Mouse (Mus musculus) lung, embryonic 16.5 days (tissue): ENCODE results near the gene Tmem138. TPM values are rescaled to one million over a fixed set of nuclear protein-coding genes. Genes with fewer than 3 reads are reported as not detected.

ENCODE experiments used
- ATAC-seq: fragments of 200-750 bp; cut with Nextera tagmentation; 2 replicates; pipeline ENCODE4 v1.8.0; 2017; ENCODE audit warnings: low read depth, mild to moderate bottlenecking, moderate library complexity
- H3K27ac ChIP-seq: fragments of 300-500 bp; sonication (generic); 2 replicates; pipeline ENCODE4 v1.5.1; 2014; ENCODE audit warnings: mild to moderate bottlenecking, control low read depth, low read length
- H3K27me3 ChIP-seq: fragments of 300-500 bp; sonication (generic); 2 replicates; pipeline ENCODE4 v1.6.1; 2014; ENCODE audit warnings: low read depth, low read length, mixed read lengths; ENCODE audit not compliant: control insufficient read depth, insufficient read depth
- H3K36me3 ChIP-seq: fragments of 300-500 bp; sonication (generic); 2 replicates; pipeline ENCODE4 v1.6.1; 2014; ENCODE audit warnings: low read length; ENCODE audit not compliant: control insufficient read depth, insufficient read depth
- H3K4me1 ChIP-seq: fragments of 300-500 bp; sonication (generic); replicated peaks from 2 replicates; pipeline ENCODE4 v1.6.1; 2014; ENCODE audit warnings: low read length, mixed read lengths; ENCODE audit not compliant: control insufficient read depth, insufficient read depth
- H3K4me2 ChIP-seq: fragments of 300-500 bp; sonication (generic); 2 replicates; pipeline ENCODE4 v1.6.1; 2014; ENCODE audit warnings: low read depth, low read length, control low read depth
- H3K4me3 ChIP-seq: fragments of 300-500 bp; sonication (generic); 2 replicates; pipeline ENCODE4 v1.5.1; 2014; ENCODE audit warnings: mild to moderate bottlenecking, low read length, control low read depth
- H3K9ac ChIP-seq: fragments of 300-500 bp; sonication (generic); 2 replicates; pipeline ENCODE4 v1.6.1; 2014; ENCODE audit warnings: low read length, control low read depth
- H3K9me3 ChIP-seq: fragments of 300-500 bp; sonication (generic); 2 replicates; pipeline ENCODE4 v1.6.1; 2016; ENCODE audit warnings: low read length; ENCODE audit not compliant: control insufficient read depth
- WGBS: fragments of 180-500 bp; shearing (Covaris S2); extraction: QIAGEN DNeasy Blood & Tissue Kit; methylation state at CpG from one replicate; pipeline ENCODE4 v1.1.7; 2014; 5-methylcytosine and 5-hydroxymethylcytosine counted together
- polyA plus RNA-seq: library from polyadenylated mRNA; unstranded; fragments of >200 nt; fragmentation: Nextera tagmentation; extraction: Ambion mirVana; gene quantifications from 2 replicates; pipeline ENCODE4 v1.2.1, GENCODE M21; 2015

Tmem138 gene
- polyA plus RNA-seq, 1 experiment from 2014 or later = 47.1 TPM

- no peak for ATAC-seq
- Histone ChIP-seq H3K27me3 (no peaks in the 10 kb centered on the region), H3K4me1 (peaks cover 6% of the 10 kb centered on the region), H3K9ac (no peak overlapping the region), H3K9me3 (no peaks in the 10 kb centered on the region), H3K4me3 (no peak overlapping the region), H3K27ac (no peak overlapping the region), H3K36me3 (no peaks in the 10 kb centered on the region), H3K4me2 (no peak overlapping the region)
- WGBS = 73% methylated on average over 2 of the region's 2 CpGs
Observed at GRCm38 (mm10) chr19:10557430-10557829, 19.7 kb downstream of the Tmem138 start.

- Histone ChIP-seq H3K27ac (no peak overlapping the region), H3K9ac (no peak overlapping the region), H3K4me3 (no peak overlapping the region), H3K36me3 (no peaks in the 10 kb centered on the region), H3K4me2 (no peak overlapping the region), H3K9me3 (no peaks in the 10 kb centered on the region), H3K27me3 (no peaks in the 10 kb centered on the region), H3K4me1 (peaks cover 6% of the 10 kb centered on the region)
- no peak for ATAC-seq
- WGBS = 63% methylated on average over 2 of the region's 2 CpGs
Observed at GRCm38 (mm10) chr19:10557001-10557400, 20.2 kb downstream of the Tmem138 start.

- peaks cover 6% of the 10 kb centered on the region for H3K4me1 ChIP-seq
- peak within 1 kb of the TSS; percentile 60 for H3K4me3 ChIP-seq
- peak; percentile 99 for ATAC-seq
- peak within 1 kb of the TSS; percentile 76 for H3K27ac ChIP-seq
- H3K9ac ChIP-seq = peak within 1 kb of the TSS; percentile 76
- H3K9me3 ChIP-seq = no peaks in the 10 kb centered on the region
- no peaks in the 10 kb centered on the region for H3K27me3 ChIP-seq
- peak within 1 kb of the TSS; percentile 84 for H3K4me2 ChIP-seq
- peaks cover 7% of the 10 kb centered on the region for H3K36me3 ChIP-seq
- 1% methylated on average over 43 of the region's 43 CpGs for WGBS
Observed at GRCm38 (mm10) chr19:10555624-10556510, 21.3 kb downstream of the Tmem138 start, which contains the start of gene Tmem216. Gene Tmem216, minus strand, starts transcription at chr19:10556238.

- Histone ChIP-seq H3K27ac (no peak overlapping the region), H3K4me3 (no peak overlapping the region), H3K4me1 (no peaks in the 10 kb centered on the region), H3K27me3 (no peaks in the 10 kb centered on the region), H3K9ac (no peak overlapping the region), H3K36me3 (peaks cover 65% of the 10 kb centered on the region), H3K4me2 (no peak overlapping the region), H3K9me3 (no peaks in the 10 kb centered on the region)
- ATAC-seq = no peak
- WGBS = 90% methylated on average over 5 of the region's 5 CpGs
Observed at GRCm38 (mm10) chr19:10539454-10539853, 37.7 kb downstream of the Tmem138 start.

- Histone ChIP-seq H3K9ac (no peak overlapping the region), H3K36me3 (peaks cover 36% of the 10 kb centered on the region), H3K4me1 (peaks cover 9% of the 10 kb centered on the region), H3K27ac (no peak overlapping the region), H3K9me3 (no peaks in the 10 kb centered on the region), H3K27me3 (no peaks in the 10 kb centered on the region), H3K4me3 (no peak overlapping the region), H3K4me2 (no peak overlapping the region)
- no peak for ATAC-seq
- 92% methylated on average over 1 of the region's 1 CpGs for WGBS
Observed at GRCm38 (mm10) chr19:10530082-10530481, 47.1 kb downstream of the Tmem138 start.

- Histone ChIP-seq H3K9ac (peak within 1 kb of the TSS; percentile 100), H3K27me3 (no peaks in the 10 kb centered on the region), H3K9me3 (no peaks in the 10 kb centered on the region), H3K4me3 (peak within 1 kb of the TSS; percentile 97), H3K4me1 (peaks cover 15% of the 10 kb centered on the region), H3K36me3 (peaks cover 11% of the 10 kb centered on the region), H3K4me2 (peak within 1 kb of the TSS; percentile 81), H3K27ac (peak within 1 kb of the TSS; percentile 98)
- WGBS = 0% methylated on average over 11 of the region's 11 CpGs
- no peak for ATAC-seq
Observed at GRCm38 (mm10) chr19:10525910-10526309, 51.3 kb downstream of the Tmem138 start, which contains the start of gene Sdhaf2. Gene Sdhaf2, minus strand, starts transcription at chr19:10526142.

GRCm38 (mm10) chr19:10525106-10525901, 51.9 kb downstream of the Tmem138 start, which contains the start of gene Cpsf7:
Gene Cpsf7, plus strand, starts transcription at chr19:10525266.
- H3K27me3 ChIP-seq = no peaks in the 10 kb centered on the region
- H3K27ac ChIP-seq = peak within 1 kb of the TSS; percentile 98
- under 1% methylated on average over 62 of the region's 93 CpGs for WGBS
- peak; percentile 97 for ATAC-seq
- H3K9ac ChIP-seq = peak within 1 kb of the TSS; percentile 100
- H3K4me2 ChIP-seq = peak within 1 kb of the TSS; percentile 81
- H3K36me3 ChIP-seq = peaks cover 7% of the 10 kb centered on the region
- peaks cover 15% of the 10 kb centered on the region for H3K4me1 ChIP-seq
- H3K4me3 ChIP-seq = peak within 1 kb of the TSS; percentile 97
- no peaks in the 10 kb centered on the region for H3K9me3 ChIP-seq

- no peak for ATAC-seq
Observed at GRCm38 (mm10) chr19:10524784-10525105, 52.4 kb downstream of the Tmem138 start.

More at GRCm38 (mm10) chr19:10524784-10525105, 52.4 kb downstream of the Tmem138 start:
- Histone ChIP-seq H3K36me3 (peaks cover 3% of the 10 kb centered on the region; the same call in 1 of the 2 replicates), H3K27ac (peak overlapping the region; percentile 98), H3K9ac (peak overlapping the region; percentile 100), H3K4me2 (peak overlapping the region; percentile 81), H3K9me3 (no peaks in the 10 kb centered on the region), H3K4me3 (peak overlapping the region; percentile 97), H3K27me3 (no peaks in the 10 kb centered on the region), H3K4me1 (peaks cover 15% of the 10 kb centered on the region)
- 1% methylated on average over 19 of the region's 19 CpGs for WGBS
